Mouse (Mus musculus) thymus, adult 2 months (tissue): ENCODE results near the gene Pank1.

Experiments
- CTCF ChIP-seq: fragments of 200-500 bp; IDR thresholded peaks from 2 replicates; pipeline ENCODE4 v1.5.1; 2012; ENCODE audit warnings: mild to moderate bottlenecking, control low read depth, low read length, moderate library complexity, borderline replicate concordance; ENCODE audit not compliant: control insufficient read depth, poor library complexity, insufficient read depth; ENCODE audit errors: extremely low read depth
- POLR2A ChIP-seq: fragments of 200-500 bp; IDR thresholded peaks from 2 replicates; pipeline ENCODE4 v1.6.1; 2012; ENCODE audit warnings: mild to moderate bottlenecking, low read length, control low read depth, moderate library complexity; ENCODE audit not compliant: control insufficient read depth, poor library complexity, insufficient read depth; ENCODE audit errors: extremely low read depth

- TF ChIP-seq POLR2A (no peak), CTCF (no peak)
Measured at GRCm38 (mm10) chr19:34876676-34877075, 2.6 kb downstream of the Pank1 start.
